Mouse (Mus musculus): ENCODE measurements around the gene Amigo1.

GRCm38 (mm10) chr3:108220661-108221060 lies 34.5 kb downstream of the Amigo1 start:
- TF ChIP-seq POLR2A (IDR thresholded peaks at IDR 0.05; ENCODE audit: low read depth, low read length) (no peak), CTCF (IDR thresholded peaks at IDR 0.05; ENCODE audit: extremely low read depth, insufficient read depth, insufficient read length, insufficient replicate concordance) (no peak)
